Mouse (Mus musculus): ENCODE results near the gene Olfr134. TPM values are rescaled to one million over a fixed set of nuclear protein-coding genes. Genes with fewer than 3 reads are reported as not detected.

The Olfr134 gene
- polyA plus RNA-seq (2012; rRNA removed): not detected in 2 replicates

DNA sequence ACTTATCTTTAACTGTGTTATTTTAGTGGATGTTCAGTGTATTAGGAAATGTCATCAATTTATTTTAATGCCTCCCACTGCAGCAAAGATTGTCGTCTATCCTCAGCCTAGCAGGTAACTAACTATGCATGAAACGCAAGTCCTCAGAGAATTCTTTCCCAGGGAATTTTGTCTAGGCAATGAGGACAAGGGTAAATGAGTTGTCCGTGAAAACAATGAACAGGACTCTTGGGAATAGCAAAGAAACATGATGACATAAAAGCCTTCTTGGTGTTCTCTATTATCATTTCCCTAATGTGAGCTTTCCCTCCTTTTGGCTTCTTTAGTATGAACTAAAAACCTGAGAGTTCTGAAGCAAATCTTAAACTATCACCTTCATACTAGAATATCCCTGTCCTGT is at the start of gene Olfr134:
Gene Olfr134, plus strand, starts transcription at position 301 of the 400 bp plus-strand sequence.

DNA sequence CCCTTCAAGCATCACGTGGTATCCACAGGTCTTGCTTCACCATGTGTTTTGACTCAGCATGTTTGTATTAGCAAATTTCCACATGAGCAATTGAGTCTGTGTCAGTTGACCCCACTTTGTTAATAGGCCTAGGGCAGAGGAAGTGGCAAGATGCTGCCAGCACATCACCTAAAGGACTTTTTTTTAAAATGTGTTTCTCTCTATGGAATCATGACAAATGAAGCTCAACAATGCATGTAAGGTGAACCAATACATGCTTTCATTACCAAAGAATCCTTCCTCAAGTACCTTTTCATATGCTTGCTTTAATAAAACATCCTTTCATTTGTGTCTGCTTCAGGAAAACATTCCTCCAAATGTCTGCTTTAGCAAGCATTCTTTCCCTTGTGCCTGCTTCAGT is 36.8 kb upstream of the Olfr134 start, which contains the start of gene Olfr132:
Gene Olfr132, minus strand, starts transcription at position 101 of the 400 bp plus-strand sequence.

DNA sequence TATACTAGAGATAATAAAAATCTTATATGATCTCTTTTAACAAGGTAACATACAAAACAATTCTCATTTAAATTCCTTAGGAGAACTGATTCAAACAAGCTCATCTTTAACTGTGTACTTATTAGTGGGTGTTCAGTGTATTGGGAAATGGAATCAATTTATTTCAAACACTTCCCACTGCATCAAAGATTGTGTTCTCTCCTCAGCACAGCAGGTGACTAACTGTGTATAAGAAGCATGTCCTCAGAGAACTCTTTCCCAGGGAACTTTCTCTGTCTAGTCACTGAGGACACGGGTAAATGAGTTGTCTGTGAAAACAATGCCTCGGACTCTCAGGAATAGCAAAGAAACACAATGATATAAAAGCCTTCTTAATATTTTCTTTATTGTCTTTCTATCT is 26.2 kb upstream of the Olfr134 start, which contains the start of gene Olfr133:
Gene Olfr133, plus strand, starts transcription at position 301 of the 400 bp plus-strand sequence.

DNA sequence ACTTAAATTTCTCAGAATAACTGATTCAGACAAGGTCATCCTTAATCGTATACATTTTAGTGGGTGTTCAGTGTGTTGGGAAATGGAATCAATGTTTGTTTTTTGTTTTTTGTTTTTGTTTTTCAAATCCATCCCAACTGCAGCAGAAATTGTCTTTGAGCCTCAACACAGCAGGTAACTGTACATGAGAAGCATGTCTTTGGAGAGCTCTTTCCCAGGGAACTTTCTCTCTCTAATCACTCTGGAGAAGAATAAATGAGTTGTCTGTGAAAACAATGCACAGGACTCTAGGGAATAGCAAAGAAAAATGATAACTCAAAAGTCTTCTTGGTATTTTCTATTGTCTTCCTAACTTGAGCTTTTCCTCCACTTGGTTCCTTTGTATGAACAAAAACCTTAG is 32.8 kb downstream of the Olfr134 start, which contains the start of gene Olfr135:
Gene Olfr135, plus strand, starts transcription at position 301 of the 400 bp plus-strand sequence.

Other genes with a start within 250 kb of the Olfr134 start
- gene Olfr761, start 218.3 kb upstream of the Olfr134 start, polyA plus RNA-seq (2012; rRNA removed): not detected in 2 replicates
- gene Olfr129, start 111.3 kb upstream of the Olfr134 start, polyA plus RNA-seq (2012; rRNA removed): not detected in 2 replicates
- gene Olfr130, start 107.5 kb upstream of the Olfr134 start, polyA plus RNA-seq (2012; rRNA removed): not detected in 2 replicates
- not detected in 2 replicates for gene Olfr131, start 82.7 kb upstream of the Olfr134 start, polyA plus RNA-seq (2012; rRNA removed)
- not detected in 2 replicates for gene Olfr132, start 36.9 kb upstream of the Olfr134 start, polyA plus RNA-seq (2012; rRNA removed)
- gene Olfr133, start 26.1 kb upstream of the Olfr134 start, polyA plus RNA-seq (2012; rRNA removed): not detected in 2 replicates
- not detected in 2 replicates for gene Olfr135, start 32.9 kb downstream of the Olfr134 start, polyA plus RNA-seq (2012; rRNA removed)
- gene Olfr138, start 89.6 kb downstream of the Olfr134 start, polyA plus RNA-seq (2012; rRNA removed): not detected in 2 replicates
- not detected in 2 replicates for gene Olfr137, start 136.2 kb downstream of the Olfr134 start, polyA plus RNA-seq (2012; rRNA removed)
- gene Olfr136, start 158.4 kb downstream of the Olfr134 start, polyA plus RNA-seq (2012; rRNA removed): not detected in 2 replicates
- not detected in 2 replicates for gene Esp36, start 248.8 kb downstream of the Olfr134 start, polyA plus RNA-seq (2012; rRNA removed)

Measured in central nervous system, embryonic 11.5 days (tissue).